Mouse (Mus musculus): Measurements from ENCODE around the gene Ppp2r5e. TPM values are rescaled to one million over a fixed set of nuclear protein-coding genes. Genes with fewer than 3 reads are reported as not detected.

The Ppp2r5e gene
- total RNA-seq, 4 experiments from 2014 or later, result 71.9 to 77.1 (median 76.4) TPM

- DNase-seq (ENCODE audit: low spot score in 2 of 2), result no peak
Measured at GRCm38 (mm10) chr12:75537673-75538423, 58.2 kb downstream of the Ppp2r5e start.

DNA sequence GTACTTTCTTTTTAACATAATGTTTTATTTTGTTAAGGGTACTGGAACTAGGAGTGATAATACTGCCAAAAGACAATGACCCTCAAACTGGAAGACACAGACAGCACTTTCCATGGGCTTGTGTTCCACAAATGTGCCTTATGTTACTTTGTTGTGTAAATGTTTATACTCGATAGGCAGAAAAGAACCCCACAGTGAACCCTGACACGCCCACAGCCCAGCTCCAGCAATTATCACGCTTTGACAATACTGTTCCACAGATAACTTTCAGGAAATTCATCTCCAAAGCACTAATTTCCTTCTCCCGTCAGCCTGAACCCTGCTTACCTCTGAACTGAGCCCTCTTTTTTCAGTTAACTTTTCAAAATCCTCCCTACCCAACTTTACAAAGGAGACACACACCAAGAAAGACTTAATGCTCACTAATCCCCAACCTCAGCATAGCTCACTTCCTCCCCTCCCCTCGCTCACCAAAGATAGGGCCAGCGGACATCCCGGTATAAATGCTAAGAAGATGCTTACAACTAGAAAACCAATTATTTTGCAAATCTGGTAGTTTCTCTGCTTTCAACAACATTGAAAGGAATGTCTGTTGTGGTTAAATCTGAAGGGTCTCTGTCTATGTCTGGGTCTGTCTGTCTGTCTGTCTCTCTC is 58.9 kb downstream of the Ppp2r5e start:
- no peak for DNase-seq (ENCODE audit: low spot score in 2 of 2)

GRCm38 (mm10) chr12:75536566-75536965 is 59.5 kb downstream of the Ppp2r5e start:
- DNase-seq (ENCODE audit: low spot score in 2 of 2), result peak; percentile 33 to 38

GRCm38 (mm10) chr12:75533145-75533544 is 62.9 kb downstream of the Ppp2r5e start:
- DNase-seq (ENCODE audit: low spot score in 2 of 2), result no peak

DNA sequence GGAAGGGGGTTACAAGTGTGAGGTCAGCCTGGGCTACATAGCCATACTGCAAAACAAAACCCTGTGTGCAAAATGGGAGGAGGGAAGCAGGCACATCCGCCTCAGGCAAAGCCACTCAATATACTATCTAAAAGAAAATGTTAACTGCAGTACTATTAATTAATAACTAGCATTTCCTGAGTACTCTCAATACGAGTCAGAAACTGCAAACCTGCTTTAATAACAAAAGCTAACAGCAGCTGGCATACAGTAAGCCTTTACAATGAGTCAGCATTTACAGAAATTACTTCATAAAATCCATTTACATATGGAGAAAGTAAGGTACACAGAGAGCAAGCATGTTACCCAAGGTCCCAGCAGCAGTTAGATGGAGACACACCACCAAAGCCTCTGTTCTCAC is 64.2 kb downstream of the Ppp2r5e start:
- no peak for DNase-seq (ENCODE audit: low spot score in 2 of 2)

- no peak for DNase-seq (ENCODE audit: low spot score in 2 of 2)
Measured at GRCm38 (mm10) chr12:75528857-75529808, 66.9 kb downstream of the Ppp2r5e start.

DNA sequence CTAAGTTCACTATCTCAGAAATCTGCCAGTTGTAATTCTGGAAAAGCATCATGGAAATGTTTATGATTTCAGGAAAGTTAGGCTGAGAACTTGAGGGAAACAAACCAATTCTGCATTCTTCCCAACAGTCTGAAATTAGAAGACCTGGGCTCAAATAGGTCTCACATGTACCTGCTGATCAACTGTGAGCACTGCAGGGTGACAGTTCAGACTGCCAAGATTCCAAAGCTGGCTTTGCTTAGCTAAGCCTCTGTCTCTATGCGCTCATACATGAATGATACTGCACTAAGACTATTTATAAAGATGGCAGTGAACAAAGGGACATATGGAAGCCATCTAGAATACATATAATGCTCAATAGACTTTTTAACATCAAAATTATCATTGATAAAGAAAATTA is 67.7 kb downstream of the Ppp2r5e start:
- DNase-seq (ENCODE audit: low spot score in 2 of 2), result no peak

DNA sequence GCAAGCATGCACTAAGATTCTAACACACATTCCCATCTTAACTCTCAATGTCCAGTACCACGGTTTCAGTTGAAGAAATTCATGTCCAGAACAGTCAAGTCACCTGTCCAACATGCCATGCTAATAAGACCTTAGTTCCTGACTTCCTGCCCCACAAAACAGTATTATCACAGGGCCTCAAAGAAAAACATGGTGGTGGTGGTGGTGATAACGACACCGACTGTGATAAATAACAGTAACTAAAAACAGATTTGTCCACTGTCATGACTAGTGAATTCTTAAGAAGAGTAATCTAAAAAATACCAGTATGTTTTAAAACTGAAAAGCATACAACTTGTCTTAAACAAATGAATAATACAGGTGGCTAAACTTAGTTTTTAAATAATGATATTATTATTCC is 71.8 kb downstream of the Ppp2r5e start:
- DNase-seq (ENCODE audit: low spot score in 2 of 2), result no peak

DNA sequence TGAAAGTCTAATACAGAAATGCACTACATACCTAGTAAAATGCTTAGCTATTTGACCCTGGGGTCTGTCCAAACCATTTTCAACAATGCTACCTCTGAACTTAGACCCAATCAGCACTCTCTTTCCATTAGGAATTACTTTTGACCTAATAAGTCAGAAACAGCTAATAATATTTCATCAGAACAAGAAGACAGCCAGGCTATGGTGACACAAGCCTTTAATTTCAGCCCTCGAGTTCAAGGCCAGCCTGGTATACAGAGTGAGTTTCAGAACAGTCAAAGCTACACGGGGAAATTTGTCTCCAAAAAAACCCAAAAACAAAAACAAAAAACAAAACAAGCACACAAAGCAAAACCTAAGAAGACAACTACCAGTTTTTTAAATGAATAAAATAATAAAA is 73.1 kb downstream of the Ppp2r5e start:
- no peak for DNase-seq (ENCODE audit: low spot score in 2 of 2)

DNA sequence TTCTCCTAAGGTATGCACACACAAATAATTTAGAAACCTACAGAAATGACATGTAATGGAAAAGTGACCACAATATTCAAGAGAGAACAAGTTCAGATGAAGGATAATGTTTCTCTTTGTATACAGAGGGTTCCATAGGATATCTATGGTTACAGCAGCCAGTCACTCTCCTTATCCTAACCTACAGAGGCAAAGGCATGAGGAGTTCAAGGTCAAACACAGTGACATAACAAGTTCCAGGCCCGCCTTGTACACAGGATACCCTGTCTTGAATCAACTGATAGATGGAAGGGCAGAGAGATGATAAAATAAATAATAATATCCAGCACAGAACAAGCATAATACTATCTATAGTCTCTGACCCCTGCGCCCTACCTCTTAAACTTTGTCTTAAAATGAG is 73.7 kb downstream of the Ppp2r5e start:
- DNase-seq (ENCODE audit: low spot score in 2 of 2), result no peak

GRCm38 (mm10) chr12:75520395-75520794 is 75.7 kb downstream of the Ppp2r5e start:
- no peak for DNase-seq (ENCODE audit: low spot score in 2 of 2)

- no peak for DNase-seq (ENCODE audit: low spot score in 2 of 2)
Measured at GRCm38 (mm10) chr12:75519181-75519940, 76.7 kb downstream of the Ppp2r5e start.

- no peak for DNase-seq (ENCODE audit: low spot score in 2 of 2)
Measured at GRCm38 (mm10) chr12:75515301-75515906, 80.6 kb downstream of the Ppp2r5e start.

- DNase-seq (ENCODE audit: low spot score in 2 of 2), result no peak
Measured at GRCm38 (mm10) chr12:75511520-75511919, 84.5 kb downstream of the Ppp2r5e start.

- no peak for DNase-seq (ENCODE audit: low spot score in 2 of 2)
Measured at GRCm38 (mm10) chr12:75504991-75505650, 90.9 kb downstream of the Ppp2r5e start.

- DNase-seq (ENCODE audit: low spot score in 2 of 2), result no peak
Measured at GRCm38 (mm10) chr12:75502664-75503063, 93.4 kb downstream of the Ppp2r5e start.

DNA sequence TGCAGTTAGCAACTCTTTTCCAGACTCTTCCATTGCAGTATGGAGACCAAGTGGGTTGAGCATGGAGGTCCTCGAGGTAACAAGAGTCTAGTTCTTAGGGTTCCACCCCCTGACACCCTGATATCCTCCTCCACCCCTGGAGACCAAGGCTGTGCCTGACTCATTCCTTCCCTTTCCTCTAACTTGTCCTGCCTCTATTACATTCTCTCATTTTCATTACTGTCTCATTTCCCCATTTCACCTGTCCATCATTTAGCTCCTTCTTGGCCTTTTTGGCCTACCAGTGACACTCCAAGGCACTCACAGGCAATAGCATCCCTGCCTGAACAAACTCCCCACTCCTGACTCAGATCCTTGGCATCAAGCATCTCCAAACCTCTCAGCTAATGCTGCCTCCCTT is 98.3 kb downstream of the Ppp2r5e start:
- no peak for DNase-seq (ENCODE audit: low spot score in 2 of 2)

GRCm38 (mm10) chr12:75495636-75496035 is 100.4 kb downstream of the Ppp2r5e start:
- no peak for DNase-seq (ENCODE audit: low spot score in 2 of 2)

GRCm38 (mm10) chr12:75494643-75495042 is 101.4 kb downstream of the Ppp2r5e start:
- no peak for DNase-seq (ENCODE audit: low spot score in 2 of 2)

Measured in layer of hippocampus, adult 8-10 months (tissue).